Mouse (Mus musculus): ENCODE results near the gene Hist1h2ah. TPM values are rescaled to one million over a fixed set of nuclear protein-coding genes. Genes with fewer than 3 reads are reported as not detected.
"Not testable (repeated sequence)": the region's sequence is repeated elsewhere in the genome, so short reads cannot be mapped to it uniquely, and the experiment has no call there.

Gene Hist1h2ah
- 100 to 1,000 TPM; 126 to 134 TPM for total RNA-seq (2021)

GRCm38 (mm10) chr13:22035267-22036148, at the start of gene Hist1h2ah, which contains the start of gene Hist1h2bk:
TSS of gene Hist1h2ah (minus strand) at chr13:22035568.
TSS of gene Hist1h2bk (plus strand) at chr13:22035870.
- intact Hi-C loops (cut with DNase I) = loop anchor here (10.0 kb wide), 1 partner anchor 301 kb away; the partner anchor contains the start of gene Hist1h4j
- peak; percentile 78 for DNase-seq

DNA sequence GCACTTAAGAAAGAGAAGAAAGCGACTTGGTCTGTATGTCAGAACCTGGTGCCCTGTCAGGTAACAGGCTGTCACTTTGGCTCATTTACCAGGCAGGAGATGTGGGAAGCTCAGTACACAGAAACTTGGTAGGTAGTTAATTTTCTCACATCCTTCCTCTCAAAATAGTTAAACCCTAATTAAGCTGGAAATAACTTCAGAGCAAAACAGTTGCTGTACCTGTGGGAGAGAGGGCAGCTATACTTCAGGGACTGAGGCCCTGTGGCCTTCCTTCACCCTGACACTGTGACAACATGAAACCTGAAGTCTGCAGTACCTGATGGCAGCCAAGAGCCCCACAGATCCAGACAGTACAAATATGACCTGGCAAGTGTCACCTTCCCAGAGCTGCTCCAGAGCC, 48.8 kb upstream of the Hist1h2ah start, which contains the start of gene Vmn1r188:
Vmn1r188 (plus strand) TSS at position 301 of the 400 bp plus-strand sequence.
- DNase-seq; intact Hi-C loops (cut with DNase I): not testable (repeated sequence)

DNA sequence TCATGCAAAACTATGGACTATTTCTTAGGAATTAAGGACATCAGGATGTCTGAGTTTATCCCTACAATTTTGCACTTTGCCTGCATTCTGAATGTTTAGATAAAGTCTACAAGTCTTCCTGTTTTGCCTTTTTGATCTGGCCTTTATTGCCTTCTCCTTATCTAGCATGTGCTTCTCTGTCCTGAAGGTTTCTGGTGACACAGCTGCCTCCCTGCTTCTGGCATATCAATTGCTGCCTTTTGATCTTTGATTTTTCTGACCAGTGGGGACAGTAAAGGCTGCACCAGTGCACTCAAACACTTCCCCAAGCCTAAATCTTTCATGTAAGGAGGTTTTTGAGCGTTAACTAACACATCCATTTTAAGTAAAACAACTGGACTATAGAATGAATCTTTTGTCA, 28.1 kb upstream of the Hist1h2ah start:
- DNase-seq = no peak
- intact Hi-C loops (cut with DNase I) = no loop called here

DNA sequence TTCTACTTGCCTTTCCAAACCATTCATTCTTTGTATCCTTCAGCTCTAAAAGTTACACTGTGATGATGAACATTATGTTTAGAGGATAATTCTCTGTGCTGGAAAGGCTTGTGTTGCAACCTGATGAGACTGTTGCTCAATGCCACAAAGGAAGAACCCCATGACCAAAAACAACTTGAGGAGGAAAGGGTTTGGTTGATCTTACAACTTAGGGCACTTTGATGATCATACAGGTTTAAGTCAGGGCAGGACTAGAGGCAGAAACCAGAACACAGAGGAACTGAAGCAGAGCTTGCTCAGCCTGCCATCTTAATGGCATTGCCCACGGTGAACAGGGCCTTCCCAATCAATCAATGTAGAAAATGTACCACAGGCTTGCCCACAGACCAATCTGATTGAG, 26.1 kb upstream of the Hist1h2ah start:
- DNase-seq = no peak
- intact Hi-C loops (cut with DNase I) = no loop called here

GRCm38 (mm10) chr13:22053754-22054153, 18.4 kb upstream of the Hist1h2ah start:
- DNase-seq = no peak
- intact Hi-C loops (cut with DNase I) = loop anchor here (5.0 to 10.0 kb wide), 2 partner anchors 1231 to 1349 kb away; no protein-coding TSS in a partner anchor

DNA sequence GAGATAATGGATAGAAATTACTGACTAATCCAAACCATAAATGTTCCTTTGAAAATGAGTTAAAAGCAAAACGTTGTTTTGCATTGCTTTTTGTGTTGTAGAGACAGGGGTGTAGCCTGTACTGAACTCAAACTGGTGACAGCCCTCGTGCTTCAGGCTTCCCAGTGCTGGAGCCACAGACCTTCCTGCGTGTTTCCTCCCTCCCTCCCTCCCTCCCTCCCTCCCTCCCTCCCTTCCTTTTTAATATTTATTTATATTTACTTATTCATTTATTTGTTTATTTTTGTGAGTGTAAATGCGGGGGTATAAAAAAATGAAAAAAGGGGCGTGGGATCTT, 16.1 kb upstream of the Hist1h2ah start:
- intact Hi-C loops (cut with DNase I) = loop anchor here (5.0 to 10.0 kb wide), 2 partner anchors 1233 to 1351 kb away; no protein-coding TSS in a partner anchor
- DNase-seq = no peak

GRCm38 (mm10) chr13:22050591-22051522, 15.5 kb upstream of the Hist1h2ah start:
- intact Hi-C loops (cut with DNase I) = loop anchor here (5.0 to 10.0 kb wide), 2 partner anchors 1234 to 1351 kb away; no protein-coding TSS in a partner anchor
- DNase-seq = peak; percentile 94

- intact Hi-C loops (cut with DNase I) = loop anchor here (5.0 to 10.0 kb wide), 2 partner anchors 1235 to 1352 kb away; no protein-coding TSS in a partner anchor
- peak; percentile 52 for DNase-seq
Observed at GRCm38 (mm10) chr13:22049737-22050440, 14.5 kb upstream of the Hist1h2ah start.

GRCm38 (mm10) chr13:22049041-22049440, 13.7 kb upstream of the Hist1h2ah start:
- intact Hi-C loops (cut with DNase I) = no loop called here
- no peak for DNase-seq

- intact Hi-C loops (cut with DNase I) = no loop called here
Observed at GRCm38 (mm10) chr13:22045311-22045710, 9.9 kb upstream of the Hist1h2ah start.

GRCm38 (mm10) chr13:22044432-22045155, 9.2 kb upstream of the Hist1h2ah start:
- intact Hi-C loops (cut with DNase I) = no loop called here
- no peak for DNase-seq

More at GRCm38 (mm10) chr13:22045311-22045710, 9.9 kb upstream of the Hist1h2ah start:
- no peak for DNase-seq

DNA sequence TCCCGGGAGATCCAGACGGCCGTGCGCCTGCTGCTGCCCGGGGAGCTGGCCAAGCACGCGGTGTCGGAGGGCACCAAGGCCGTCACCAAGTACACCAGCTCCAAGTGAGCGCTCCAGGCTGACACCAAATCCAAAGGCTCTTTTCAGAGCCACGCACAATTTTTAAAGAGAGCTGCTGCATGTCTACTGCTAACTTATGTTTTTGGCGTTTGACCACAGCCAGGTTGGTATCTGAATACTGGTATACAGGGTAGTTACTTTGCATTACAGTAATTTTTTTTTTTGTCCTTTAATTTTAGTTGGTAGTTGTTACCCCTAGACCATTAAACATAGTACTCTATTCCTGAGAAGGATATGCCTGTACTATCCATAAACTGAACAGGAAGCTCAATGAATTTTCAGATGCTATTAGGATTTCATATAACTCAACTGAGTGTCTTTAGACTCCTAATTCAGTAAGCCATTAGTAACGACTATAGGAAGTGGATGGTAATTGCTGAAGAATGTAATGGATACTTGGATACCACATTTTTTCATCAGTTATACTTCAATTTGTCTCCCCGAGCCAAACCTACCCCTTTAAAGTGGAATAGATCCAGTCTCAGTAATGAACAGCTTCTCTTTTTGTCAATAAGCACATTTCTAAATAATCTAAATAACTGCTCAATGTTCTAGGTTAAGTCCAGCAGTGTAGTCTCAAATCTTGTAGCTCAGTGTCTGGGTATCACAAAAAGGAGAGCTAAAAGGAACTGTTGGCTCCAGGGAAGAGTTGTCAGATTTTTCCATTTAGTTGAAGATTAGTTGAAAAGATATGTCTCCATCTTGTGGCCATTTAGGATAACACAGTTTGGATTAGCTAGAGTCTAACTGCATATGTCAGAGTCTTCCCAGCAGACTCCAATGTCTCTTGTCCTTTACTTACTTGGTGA, 8.4 kb upstream of the Hist1h2ah start:
- intact Hi-C loops (cut with DNase I) = no loop called here
- DNase-seq = no peak

DNA sequence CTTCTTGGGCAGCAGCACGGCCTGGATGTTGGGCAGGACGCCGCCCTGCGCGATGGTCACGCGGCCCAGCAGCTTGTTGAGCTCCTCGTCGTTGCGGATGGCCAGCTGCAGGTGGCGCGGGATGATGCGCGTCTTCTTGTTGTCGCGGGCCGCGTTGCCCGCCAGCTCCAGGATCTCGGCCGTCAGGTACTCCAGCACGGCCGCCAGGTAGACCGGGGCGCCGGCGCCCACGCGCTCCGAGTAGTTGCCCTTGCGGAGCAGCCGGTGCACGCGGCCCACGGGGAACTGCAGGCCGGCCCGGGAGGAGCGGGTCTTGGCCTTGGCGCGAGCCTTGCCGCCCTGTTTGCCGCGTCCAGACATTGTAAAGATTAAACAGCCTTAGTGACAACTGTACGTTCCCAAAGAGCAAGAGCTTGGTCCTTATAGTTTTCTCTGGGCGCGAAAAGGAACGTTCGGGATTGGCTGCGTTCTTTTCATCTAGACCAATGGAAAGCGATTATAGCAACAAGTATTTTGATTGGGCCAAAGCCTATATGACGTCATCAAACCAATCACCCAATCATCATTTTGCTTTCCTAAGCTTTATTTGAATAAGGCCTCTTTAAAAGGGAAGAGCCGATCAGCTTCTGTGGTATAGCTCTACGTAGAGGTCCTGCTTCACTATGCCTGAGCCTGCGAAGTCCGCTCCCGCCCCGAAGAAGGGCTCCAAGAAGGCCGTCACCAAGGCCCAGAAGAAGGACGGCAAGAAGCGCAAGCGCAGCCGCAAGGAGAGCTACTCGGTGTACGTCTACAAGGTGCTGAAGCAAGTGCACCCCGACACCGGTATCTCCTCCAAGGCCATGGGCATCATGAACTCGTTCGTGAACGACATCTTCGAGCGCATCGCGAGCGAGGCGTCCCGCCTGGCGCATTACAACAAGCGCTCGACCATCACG, 7.5 kb upstream of the Hist1h2ah start, which contains the start of the genes Hist1h2ag and Hist1h2bj:
Hist1h2ag (minus strand) TSS at position 377 of the 935 bp plus-strand sequence.
Hist1h2bj (plus strand) TSS at position 647 of the 935 bp plus-strand sequence.
- peak; percentile 80 for DNase-seq
- intact Hi-C loops (cut with DNase I) = not testable (repeated sequence)

- intact Hi-C loops (cut with DNase I) = no loop called here
- peak; percentile 43 for DNase-seq
Observed at GRCm38 (mm10) chr13:22041651-22042567, 6.5 kb upstream of the Hist1h2ah start.

DNA sequence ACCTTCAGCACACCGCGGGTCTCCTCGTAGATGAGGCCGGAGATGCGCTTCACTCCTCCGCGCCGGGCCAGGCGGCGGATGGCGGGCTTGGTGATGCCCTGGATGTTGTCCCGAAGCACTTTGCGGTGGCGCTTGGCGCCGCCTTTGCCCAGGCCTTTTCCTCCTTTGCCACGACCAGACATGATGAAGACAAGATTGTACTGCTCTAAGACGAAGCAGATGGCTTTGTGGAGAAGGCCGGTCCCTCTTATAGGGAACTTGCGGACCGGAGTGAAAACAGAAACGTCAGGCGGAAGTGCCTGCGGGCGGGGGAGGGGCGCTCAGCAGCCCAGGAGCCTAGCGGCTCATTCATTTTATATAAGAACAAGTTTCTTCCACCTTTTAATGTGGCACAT, 5.8 kb upstream of the Hist1h2ah start, which contains the start of gene Hist1h4i:
Hist1h4i (minus strand) TSS at position 221 of the 395 bp plus-strand sequence.
- intact Hi-C loops (cut with DNase I) = not testable (repeated sequence)
- peak; percentile 97 for DNase-seq
